Mouse (Mus musculus): ENCODE data around the gene 1110059E24Rik. TPM values are rescaled to one million over a fixed set of nuclear protein-coding genes. Genes with fewer than 3 reads are reported as not detected.
"Not testable (repeated sequence)": the region's sequence is repeated elsewhere in the genome, so short reads cannot be mapped to it uniquely, and the experiment has no call there.

The 1110059E24Rik gene
- polyA plus RNA-seq (2015; fragmentation: Nextera tagmentation; extraction: Ambion mirVana) = 51.5 and 53.3 TPM in 2 replicates

- peak; percentile 95 for DNase-seq (ENCODE audit: low spot score)
Measured at GRCm38 (mm10) chr19:21652285-21653171, at the start of gene 1110059E24Rik. 1110059E24Rik (minus strand) TSS chr19:21652976.

- DNase-seq (ENCODE audit: low spot score) = no peak
Measured at GRCm38 (mm10) chr19:21680986-21681385, 28.2 kb upstream of the 1110059E24Rik start.

- no peak for DNase-seq (ENCODE audit: low spot score)
Measured at GRCm38 (mm10) chr19:21680091-21680490, 27.3 kb upstream of the 1110059E24Rik start.

- no peak for DNase-seq (ENCODE audit: low spot score)
Measured at GRCm38 (mm10) chr19:21674354-21675096, 21.7 kb upstream of the 1110059E24Rik start.

GRCm38 (mm10) chr19:21669650-21670049 lies 16.9 kb upstream of the 1110059E24Rik start:
- DNase-seq (ENCODE audit: low spot score) = no peak

- no peak for DNase-seq (ENCODE audit: low spot score)
Measured at GRCm38 (mm10) chr19:21663756-21664456, 11.1 kb upstream of the 1110059E24Rik start.

GRCm38 (mm10) chr19:21660734-21661133 lies 8.0 kb upstream of the 1110059E24Rik start:
- no peak for DNase-seq (ENCODE audit: low spot score)

- no peak for DNase-seq (ENCODE audit: low spot score)
Measured at GRCm38 (mm10) chr19:21654788-21655187, 2.0 kb upstream of the 1110059E24Rik start.

- DNase-seq (ENCODE audit: low spot score) = no peak
Measured at GRCm38 (mm10) chr19:21653172-21653981, 601 bp upstream of the 1110059E24Rik start, which contains the start of gene Abhd17b. Abhd17b (plus strand) TSS chr19:21653185.

- no peak for DNase-seq (ENCODE audit: low spot score)
Measured at GRCm38 (mm10) chr19:21651664-21652063, 1.1 kb downstream of the 1110059E24Rik start.

GRCm38 (mm10) chr19:21646142-21646541 lies 6.6 kb downstream of the 1110059E24Rik start:
- peak; percentile 23 for DNase-seq (ENCODE audit: low spot score)

- DNase-seq (ENCODE audit: low spot score) = no peak
Measured at GRCm38 (mm10) chr19:21645301-21645700, 7.5 kb downstream of the 1110059E24Rik start.

- DNase-seq (ENCODE audit: low spot score) = no peak
Measured at GRCm38 (mm10) chr19:21643935-21644334, 8.8 kb downstream of the 1110059E24Rik start.

GRCm38 (mm10) chr19:21637672-21638071 lies 15.1 kb downstream of the 1110059E24Rik start:
- no peak for DNase-seq (ENCODE audit: low spot score)

GRCm38 (mm10) chr19:21636907-21637306 lies 15.9 kb downstream of the 1110059E24Rik start:
- no peak for DNase-seq (ENCODE audit: low spot score)

- no peak for DNase-seq (ENCODE audit: low spot score)
Measured at GRCm38 (mm10) chr19:21635406-21635805, 17.4 kb downstream of the 1110059E24Rik start.

- DNase-seq (ENCODE audit: low spot score) = peak; percentile 75
Measured at GRCm38 (mm10) chr19:21630656-21631331, 22.0 kb downstream of the 1110059E24Rik start.

GRCm38 (mm10) chr19:21629501-21629900 lies 23.3 kb downstream of the 1110059E24Rik start:
- DNase-seq (ENCODE audit: low spot score) = no peak

GRCm38 (mm10) chr19:21629030-21629429 lies 23.7 kb downstream of the 1110059E24Rik start:
- DNase-seq (ENCODE audit: low spot score) = no peak

GRCm38 (mm10) chr19:21628440-21628839 lies 24.3 kb downstream of the 1110059E24Rik start:
- not testable (repeated sequence) for DNase-seq (ENCODE audit: low spot score)
